Mouse (Mus musculus) heart, embryonic 15.5 days (tissue): ENCODE measurements around the gene Sar1b. TPM values are rescaled to one million over a fixed set of nuclear protein-coding genes. Genes with fewer than 3 reads are reported as not detected.

Source experiments
- ATAC-seq: fragments of 200-750 bp; cut with Nextera tagmentation; replicated peaks from 2 replicates; pipeline ENCODE4 v1.8.0; 2017; ENCODE audit warnings: low read depth, moderate TSS enrichment; ENCODE audit not compliant: insufficient number of reproducible peaks, insufficient read depth, low FRiP score
- H3K27ac ChIP-seq: fragments of 300-500 bp; sonication (generic); 2 replicates; pipeline ENCODE4 v1.5.1; 2015; ENCODE audit warnings: mild to moderate bottlenecking, inconsistent platforms
- H3K27me3 ChIP-seq: fragments of 300-500 bp; sonication (generic); 2 replicates; pipeline ENCODE4 v1.6.1; 2015; ENCODE audit warnings: inconsistent platforms
- H3K36me3 ChIP-seq: fragments of 300-500 bp; sonication (generic); 2 replicates; pipeline ENCODE4 v1.6.1; 2015; ENCODE audit warnings: mild to moderate bottlenecking, inconsistent platforms
- H3K4me1 ChIP-seq: fragments of 300-500 bp; sonication (generic); replicated peaks from 2 replicates; pipeline ENCODE4 v1.6.1; 2015; ENCODE audit warnings: inconsistent platforms
- H3K4me2 ChIP-seq: fragments of 300-500 bp; sonication (generic); 2 replicates; pipeline ENCODE4 v1.6.1; 2015; ENCODE audit warnings: inconsistent platforms, mild to moderate bottlenecking, moderate library complexity
- H3K4me3 ChIP-seq: fragments of 300-500 bp; sonication (generic); 2 replicates; pipeline ENCODE4 v1.5.1; 2015; ENCODE audit warnings: mild to moderate bottlenecking, inconsistent platforms
- H3K9ac ChIP-seq: fragments of 300-500 bp; sonication (generic); 2 replicates; pipeline ENCODE4 v1.6.1; 2015; ENCODE audit warnings: mild to moderate bottlenecking, inconsistent platforms
- H3K9me3 ChIP-seq: fragments of 300-500 bp; sonication (generic); replicated peaks from 2 replicates; pipeline ENCODE4 v1.6.1; 2016; ENCODE audit warnings: inconsistent platforms
- WGBS: fragments of 180-500 bp; shearing (Covaris S2); methylation state at CpG from one replicate; pipeline ENCODE4 v1.1.7; 2015; ENCODE audit warnings: mixed read lengths; 5-methylcytosine and 5-hydroxymethylcytosine counted together
- polyA plus RNA-seq: library from polyadenylated mRNA; unstranded; fragments of >200 nt; fragmentation: Nextera tagmentation; extraction: Ambion mirVana; gene quantifications from 2 replicates; pipeline ENCODE4 v1.2.1, GENCODE M21; 2015

Gene Sar1b
- polyA plus RNA-seq, 1 experiment from 2014 or later = 137 TPM

GRCm38 (mm10) chr11:51831962-51832909 lies 68.7 kb downstream of the Sar1b start:
- H3K4me3 ChIP-seq = no peak overlapping the region
- H3K4me2 ChIP-seq = no peak overlapping the region
- no peak overlapping the region for H3K27ac ChIP-seq
- H3K36me3 ChIP-seq = no peaks in the 10 kb centered on the region; the same call in 1 of the 2 replicates
- H3K9ac ChIP-seq = no peak overlapping the region
- no peak for ATAC-seq
- no peaks in the 10 kb centered on the region for H3K27me3 ChIP-seq
- no peaks in the 10 kb centered on the region for H3K9me3 ChIP-seq
- H3K4me1 ChIP-seq = peaks cover 2% of the 10 kb centered on the region; the same call in 1 of the 2 replicates
- 61% methylated on average over 4 of the region's 4 CpGs for WGBS

GRCm38 (mm10) chr11:51832992-51833391 lies 69.5 kb downstream of the Sar1b start:
- WGBS = 78% methylated on average over 5 of the region's 5 CpGs
- ATAC-seq = no peak

GRCm38 (mm10) chr11:51833393-51834066 lies 70.0 kb downstream of the Sar1b start:
- peaks cover 2% of the 10 kb centered on the region; the same call in 1 of the 2 replicates for H3K4me1 ChIP-seq
- no peak overlapping the region for H3K4me2 ChIP-seq
- no peak overlapping the region for H3K9ac ChIP-seq
- WGBS = 84% methylated on average over 10 of the region's 10 CpGs
- no peak for ATAC-seq
- no peak overlapping the region for H3K27ac ChIP-seq
- H3K4me3 ChIP-seq = no peak overlapping the region
- no peaks in the 10 kb centered on the region for H3K36me3 ChIP-seq
- no peaks in the 10 kb centered on the region for H3K9me3 ChIP-seq
- H3K27me3 ChIP-seq = no peaks in the 10 kb centered on the region

More at GRCm38 (mm10) chr11:51832992-51833391, 69.5 kb downstream of the Sar1b start:
- Histone ChIP-seq H3K9me3 (no peaks in the 10 kb centered on the region), H3K27ac (no peak overlapping the region), H3K9ac (no peak overlapping the region), H3K4me1 (peaks cover 2% of the 10 kb centered on the region; the same call in 1 of the 2 replicates), H3K4me2 (no peak overlapping the region), H3K27me3 (no peaks in the 10 kb centered on the region), H3K4me3 (no peak overlapping the region), H3K36me3 (no peaks in the 10 kb centered on the region; the same call in 1 of the 2 replicates)

- Histone ChIP-seq H3K9me3 (no peaks in the 10 kb centered on the region), H3K27ac (no peak overlapping the region), H3K4me3 (no peak overlapping the region), H3K27me3 (no peaks in the 10 kb centered on the region), H3K36me3 (no peaks in the 10 kb centered on the region), H3K9ac (no peak overlapping the region), H3K4me2 (no peak overlapping the region), H3K4me1 (peaks cover 2% of the 10 kb centered on the region; the same call in 1 of the 2 replicates)
- ATAC-seq = no peak
- 85% methylated on average over 8 of the region's 8 CpGs for WGBS
Observed at GRCm38 (mm10) chr11:51834067-51834411, 70.6 kb downstream of the Sar1b start.

- Histone ChIP-seq H3K4me2 (no peak overlapping the region), H3K36me3 (no peaks in the 10 kb centered on the region), H3K4me3 (no peak overlapping the region), H3K9me3 (no peaks in the 10 kb centered on the region), H3K27me3 (no peaks in the 10 kb centered on the region), H3K4me1 (peaks cover 2% of the 10 kb centered on the region; the same call in 1 of the 2 replicates), H3K27ac (no peak overlapping the region), H3K9ac (no peak overlapping the region)
- no peak for ATAC-seq
- 94% methylated on average over 12 of the region's 12 CpGs for WGBS
Observed at GRCm38 (mm10) chr11:51835598-51835997, 72.1 kb downstream of the Sar1b start.

- H3K4me3 ChIP-seq = no peak overlapping the region
- H3K4me1 ChIP-seq = peaks cover 2% of the 10 kb centered on the region; the same call in 1 of the 2 replicates
- 84% methylated on average over 6 of the region's 6 CpGs for whole genome bisulfite sequencing
- H3K4me2 ChIP-seq = no peak overlapping the region
- H3K27ac ChIP-seq = no peak overlapping the region
- no peak overlapping the region for H3K9ac ChIP-seq
- H3K9me3 ChIP-seq = no peaks in the 10 kb centered on the region
- H3K27me3 ChIP-seq = no peaks in the 10 kb centered on the region
- ATAC-seq = no peak
- H3K36me3 ChIP-seq = no peaks in the 10 kb centered on the region
Observed at GRCm38 (mm10) chr11:51836506-51836905, 73.0 kb downstream of the Sar1b start.

GRCm38 (mm10) chr11:51837164-51838153 lies 74.0 kb downstream of the Sar1b start:
- Histone ChIP-seq H3K4me2 (no peak overlapping the region), H3K4me1 (peaks cover 1% of the 10 kb centered on the region; the same call in 1 of the 2 replicates), H3K4me3 (no peak overlapping the region), H3K9me3 (no peaks in the 10 kb centered on the region), H3K27me3 (no peaks in the 10 kb centered on the region), H3K36me3 (no peaks in the 10 kb centered on the region), H3K9ac (no peak overlapping the region), H3K27ac (no peak overlapping the region)
- 58% methylated on average over 8 of the region's 8 CpGs for WGBS
- no peak for ATAC-seq

GRCm38 (mm10) chr11:51839106-51839505 lies 75.6 kb downstream of the Sar1b start:
- Histone ChIP-seq H3K4me3 (no peak overlapping the region), H3K9ac (no peak overlapping the region), H3K4me2 (no peak overlapping the region), H3K27ac (no peak overlapping the region), H3K27me3 (no peaks in the 10 kb centered on the region), H3K36me3 (no peaks in the 10 kb centered on the region), H3K9me3 (no peaks in the 10 kb centered on the region), H3K4me1 (no peaks in the 10 kb centered on the region)
- ATAC-seq = no peak
- 72% methylated on average over 2 of the region's 2 CpGs for WGBS

GRCm38 (mm10) chr11:51839973-51840372 lies 76.5 kb downstream of the Sar1b start:
- no peak for ATAC-seq
- H3K27me3 ChIP-seq = no peaks in the 10 kb centered on the region
- no peaks in the 10 kb centered on the region for H3K9me3 ChIP-seq
- H3K4me3 ChIP-seq = no peak overlapping the region
- H3K36me3 ChIP-seq = no peaks in the 10 kb centered on the region
- peaks cover 5% of the 10 kb centered on the region for H3K4me1 ChIP-seq
- no peak overlapping the region for H3K9ac ChIP-seq
- H3K4me2 ChIP-seq = no peak overlapping the region
- H3K27ac ChIP-seq = no peak overlapping the region
- 84% methylated on average over 11 of the region's 11 CpGs for WGBS

- Histone ChIP-seq H3K36me3 (no peaks in the 10 kb centered on the region), H3K4me3 (no peak overlapping the region), H3K9ac (no peak overlapping the region), H3K27me3 (no peaks in the 10 kb centered on the region), H3K4me2 (no peak overlapping the region), H3K9me3 (no peaks in the 10 kb centered on the region), H3K27ac (no peak overlapping the region), H3K4me1 (peaks cover 6% of the 10 kb centered on the region)
- 46% methylated on average over 9 of the region's 9 CpGs for WGBS
- ATAC-seq = no peak
Observed at GRCm38 (mm10) chr11:51840657-51841056, 77.2 kb downstream of the Sar1b start.
